Mouse (Mus musculus) gonadal fat pad, adult 2 months (tissue): Measurements from ENCODE around the gene Kank3. TPM values are rescaled to one million over a fixed set of nuclear protein-coding genes. Genes with fewer than 3 reads are reported as not detected.

ENCODE experiments used
- DNase-seq: peaks from one replicate; pipeline ENCODE4 v3.0.0-alpha.2; 2012; ENCODE audit warnings: low read depth
- polyA plus RNA-seq: library from polyadenylated mRNA; depleted of rRNA; stranded (reverse); fragments of >200 nt; gene quantifications from 2 replicates; pipeline ENCODE4 v1.2.3, GENCODE M21; 2012; rRNA removed

The Kank3 gene
- polyA plus RNA-seq, 1 experiment: 146 TPM

DNA sequence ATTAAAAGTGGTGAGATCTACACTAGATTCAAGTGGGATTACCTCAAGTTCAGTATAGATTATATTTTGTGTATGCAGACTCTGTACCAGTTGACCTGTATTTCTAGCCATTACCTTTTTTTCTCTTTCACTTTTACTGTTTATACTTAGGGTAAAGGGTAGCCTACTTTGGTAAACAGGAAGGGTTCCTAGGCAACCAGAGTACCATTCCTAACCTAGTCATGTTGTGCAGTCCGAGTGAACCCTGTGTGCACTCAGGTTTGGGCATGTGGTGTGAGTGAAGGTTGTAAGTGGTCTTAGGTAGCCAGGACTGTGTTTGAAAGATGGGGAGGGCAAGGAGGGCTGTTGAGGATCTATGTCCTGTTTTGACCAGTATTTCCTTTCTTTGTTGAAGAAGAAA, 41.0 kb downstream of the Kank3 start:
- DNase-seq: no peak

DNA sequence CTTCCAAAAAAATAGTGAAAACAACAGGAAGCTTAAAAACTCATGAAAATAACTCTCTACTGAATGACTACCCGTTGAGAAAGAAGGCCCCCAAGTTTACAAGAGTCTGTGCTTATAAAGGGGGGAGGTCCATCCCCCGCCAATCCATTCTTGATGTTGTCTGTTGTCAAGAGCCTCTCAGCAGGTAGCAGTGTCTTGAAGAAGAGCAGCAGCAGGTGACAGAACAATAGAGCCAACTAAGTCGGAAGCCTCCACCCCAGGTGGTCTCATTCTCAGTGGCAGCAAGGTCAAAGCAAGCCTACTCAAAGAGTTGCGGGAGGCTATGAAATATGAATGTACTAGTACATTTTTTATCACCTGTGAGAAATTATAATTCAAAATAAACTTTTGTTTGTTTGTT, 47.5 kb downstream of the Kank3 start:
- DNase-seq: no peak

DNA sequence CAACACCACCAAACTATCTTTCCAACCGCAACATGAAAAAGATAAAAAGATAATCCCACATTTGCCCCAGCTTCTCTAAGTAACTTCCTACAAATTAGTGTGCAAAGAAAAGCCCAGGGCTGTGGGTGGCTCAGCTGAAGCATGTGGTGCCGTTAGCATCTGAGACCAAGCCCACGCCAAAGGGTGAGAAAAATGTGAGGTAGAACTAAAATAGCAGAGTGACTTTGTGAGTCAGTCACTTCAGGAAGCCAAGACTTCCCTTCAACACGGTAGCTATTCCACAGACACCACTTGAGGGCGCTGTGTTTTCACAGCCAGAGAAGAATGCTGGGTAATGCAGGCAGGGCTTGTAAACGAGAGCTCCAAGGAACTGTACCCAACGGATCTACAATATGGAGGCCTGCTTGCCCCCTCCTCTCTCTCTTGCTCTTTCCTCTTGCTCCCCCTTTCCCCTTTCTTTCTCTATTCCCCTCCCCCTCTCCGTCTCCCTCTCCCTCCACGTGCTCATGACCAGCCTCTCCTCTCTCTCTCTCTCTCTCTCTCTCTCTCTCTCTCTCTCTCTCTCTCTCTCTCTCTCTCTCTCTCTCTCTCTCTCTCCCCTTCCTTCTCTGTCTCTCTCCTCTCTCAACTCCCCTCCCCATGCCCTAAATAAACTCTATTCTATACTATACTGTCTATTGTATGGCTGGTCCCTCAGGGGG, 55.2 kb downstream of the Kank3 start:
- no peak for DNase-seq

Other genes starting within 250 kb of the Kank3 start
- gene Zfp414, start 181.4 kb upstream of the Kank3 start, polyA plus RNA-seq: 57.6 and 65.0 TPM in 2 replicates
- gene Pram1, start 172.5 kb upstream of the Kank3 start, polyA plus RNA-seq: 0.60 and 0.97 TPM in 2 replicates
- gene Hnrnpm, start 123.7 kb upstream of the Kank3 start, polyA plus RNA-seq: 57.0 and 61.5 TPM in 2 replicates
- 93.7 and 135 TPM in 2 replicates for gene March2, start 91.8 kb upstream of the Kank3 start, polyA plus RNA-seq
- 288 and 307 TPM in 2 replicates for gene Rab11b, start 50.0 kb upstream of the Kank3 start, polyA plus RNA-seq
- gene Angptl4, start 28.7 kb upstream of the Kank3 start, polyA plus RNA-seq: 171 and 402 TPM in 2 replicates
- 823 and 990 TPM in 2 replicates for gene Rps28, start 14.0 kb downstream of the Kank3 start, polyA plus RNA-seq
- 564 and 606 TPM in 2 replicates for gene Ndufa7, start 14.1 kb downstream of the Kank3 start, polyA plus RNA-seq
- gene Cd320, start 32.6 kb downstream of the Kank3 start, polyA plus RNA-seq: 107 and 143 TPM in 2 replicates
- not detected in 2 replicates for gene Gm7029, start 63.3 kb downstream of the Kank3 start, polyA plus RNA-seq
- 2.4 TPM in 2 replicates for gene Kifc1, start 80.1 kb downstream of the Kank3 start, polyA plus RNA-seq
- not detected in 2 replicates for gene Platr17, start 94.6 kb downstream of the Kank3 start, polyA plus RNA-seq
- gene Daxx, start 98.9 kb downstream of the Kank3 start, polyA plus RNA-seq: 36.7 and 45.8 TPM in 2 replicates
- 148 and 171 TPM in 2 replicates for gene Tapbp, start 105.4 kb downstream of the Kank3 start, polyA plus RNA-seq
- gene Zbtb22, start 105.4 kb downstream of the Kank3 start, polyA plus RNA-seq: 46.7 and 60.7 TPM in 2 replicates
- 117 and 144 TPM in 2 replicates for gene Rgl2, start 119.0 kb downstream of the Kank3 start, polyA plus RNA-seq
- 24.1 and 37.0 TPM in 2 replicates for gene Pfdn6, start 129.8 kb downstream of the Kank3 start, polyA plus RNA-seq
- 14.9 and 18.1 TPM in 2 replicates for gene Wdr46, start 130.1 kb downstream of the Kank3 start, polyA plus RNA-seq
- gene B3galt4, start 141.0 kb downstream of the Kank3 start, polyA plus RNA-seq: 8.1 and 8.7 TPM in 2 replicates
- gene Vps52, start 145.3 kb downstream of the Kank3 start, polyA plus RNA-seq: 54.5 and 62.2 TPM in 2 replicates
- 683 and 816 TPM in 2 replicates for gene Rps18, start 145.5 kb downstream of the Kank3 start, polyA plus RNA-seq
- gene H2-K1, start 189.8 kb downstream of the Kank3 start, polyA plus RNA-seq: 2,228 and 2,761 TPM in 2 replicates
- gene Ring1, start 214.2 kb downstream of the Kank3 start, polyA plus RNA-seq: 29.4 and 29.6 TPM in 2 replicates
- gene H2-Ke6, start 217.5 kb downstream of the Kank3 start, polyA plus RNA-seq: 75.6 and 95.1 TPM in 2 replicates
- gene Slc39a7, start 221.2 kb downstream of the Kank3 start, polyA plus RNA-seq: 207 and 240 TPM in 2 replicates
- gene Rxrb, start 221.3 kb downstream of the Kank3 start, polyA plus RNA-seq: 51.3 and 53.0 TPM in 2 replicates
- 0.69 and 1.0 TPM in 2 replicates for gene Col11a2, start 228.9 kb downstream of the Kank3 start, polyA plus RNA-seq